Mouse (Mus musculus): Measurements from ENCODE around the gene Pknox2. TPM values are rescaled to one million over a fixed set of nuclear protein-coding genes. Genes with fewer than 3 reads are reported as not detected.

The Pknox2 gene
- total RNA-seq, 2 experiments from 2014 or later, result 51.8 to 54.2 TPM

- intact Hi-C loops (cut with DNase I), result no loop called here
- DNase-seq, result no peak
Observed at GRCm38 (mm10) chr9:37061627-37062026, 85.6 kb downstream of the Pknox2 start.

- intact Hi-C loops (cut with DNase I), result no loop called here
- DNase-seq, result no peak
Observed at GRCm38 (mm10) chr9:37054703-37055102, 92.5 kb downstream of the Pknox2 start.

GRCm38 (mm10) chr9:37053601-37054512, 93.3 kb downstream of the Pknox2 start:
- peak; percentile 59 for DNase-seq
- intact Hi-C loops (cut with DNase I), result no loop called here

GRCm38 (mm10) chr9:37053041-37053440, 94.2 kb downstream of the Pknox2 start:
- DNase-seq, result no peak
- intact Hi-C loops (cut with DNase I), result no loop called here

- no peak for DNase-seq
- intact Hi-C loops (cut with DNase I), result no loop called here
Observed at GRCm38 (mm10) chr9:37051669-37052068, 95.5 kb downstream of the Pknox2 start.

- intact Hi-C loops (cut with DNase I), result no loop called here
- DNase-seq, result no peak
Observed at GRCm38 (mm10) chr9:37047490-37047889, 99.7 kb downstream of the Pknox2 start.

GRCm38 (mm10) chr9:37045875-37046274, 101.3 kb downstream of the Pknox2 start:
- intact Hi-C loops (cut with DNase I), result no loop called here
- DNase-seq, result no peak

GRCm38 (mm10) chr9:37044165-37044564, 103.0 kb downstream of the Pknox2 start:
- intact Hi-C loops (cut with DNase I), result no loop called here
- no peak for DNase-seq

GRCm38 (mm10) chr9:37038859-37039258, 108.3 kb downstream of the Pknox2 start:
- DNase-seq, result no peak
- intact Hi-C loops (cut with DNase I), result no loop called here

GRCm38 (mm10) chr9:37038445-37038844, 108.8 kb downstream of the Pknox2 start:
- no peak for DNase-seq
- intact Hi-C loops (cut with DNase I), result no loop called here

- DNase-seq, result no peak
- intact Hi-C loops (cut with DNase I), result no loop called here
Observed at GRCm38 (mm10) chr9:37037405-37037804, 109.8 kb downstream of the Pknox2 start.

GRCm38 (mm10) chr9:37035248-37035647, 112.0 kb downstream of the Pknox2 start:
- no peak for DNase-seq
- intact Hi-C loops (cut with DNase I), result no loop called here

GRCm38 (mm10) chr9:37034316-37034715, 112.9 kb downstream of the Pknox2 start:
- intact Hi-C loops (cut with DNase I), result no loop called here
- DNase-seq, result no peak

- intact Hi-C loops (cut with DNase I), result no loop called here
- no peak for DNase-seq
Observed at GRCm38 (mm10) chr9:37030347-37031213, 116.6 kb downstream of the Pknox2 start.

- no peak for DNase-seq
- intact Hi-C loops (cut with DNase I), result no loop called here
Observed at GRCm38 (mm10) chr9:37029811-37030346, 117.3 kb downstream of the Pknox2 start.

GRCm38 (mm10) chr9:37027825-37028575, 119.2 kb downstream of the Pknox2 start:
- intact Hi-C loops (cut with DNase I), result no loop called here
- no peak for DNase-seq

GRCm38 (mm10) chr9:37025913-37026312, 121.3 kb downstream of the Pknox2 start:
- no peak for DNase-seq
- intact Hi-C loops (cut with DNase I), result no loop called here

- intact Hi-C loops (cut with DNase I), result no loop called here
- no peak for DNase-seq
Observed at GRCm38 (mm10) chr9:37021586-37022230, 125.5 kb downstream of the Pknox2 start.

GRCm38 (mm10) chr9:37018154-37018553, 129.1 kb downstream of the Pknox2 start:
- DNase-seq, result peak; percentile 24
- intact Hi-C loops (cut with DNase I), result no loop called here

GRCm38 (mm10) chr9:37017169-37017568, 130.0 kb downstream of the Pknox2 start:
- intact Hi-C loops (cut with DNase I), result no loop called here
- DNase-seq, result no peak
